Mouse (Mus musculus): ENCODE results near the gene Dcaf12l1. TPM values are rescaled to one million over a fixed set of nuclear protein-coding genes. Genes with fewer than 3 reads are reported as not detected.
"Not testable (repeated sequence)": the region's sequence is repeated elsewhere in the genome, so short reads cannot be mapped to it uniquely, and the experiment has no call there.

The Dcaf12l1 gene
- polyA plus RNA-seq (2012; rRNA removed) = 7.9 and 8.4 TPM in 2 replicates

GRCm38 (mm10) chrX:44789761-44790411 lies at the start of gene Dcaf12l1:
Gene Dcaf12l1 (minus strand): TSS chrX:44790197.
- DNase-seq (ENCODE audit: low spot score) = peak; percentile 46

- not testable (repeated sequence) for DNase-seq (ENCODE audit: low spot score)
These were observed 19.4 kb upstream of the Dcaf12l1 start for GRCm38 (mm10) chrX:44809356-44809755.

GRCm38 (mm10) chrX:44789036-44789760 lies 799 bp downstream of the Dcaf12l1 start:
- no peak for DNase-seq (ENCODE audit: low spot score)
